Mouse (Mus musculus) myocyte (in vitro differentiated cells): ENCODE measurements around the gene Per1.

ENCODE experiments used
- CEBPB ChIP-seq: IDR thresholded peaks from 2 replicates; pipeline ENCODE4 v1.6.1; 2011; ENCODE audit warnings: mild to moderate bottlenecking, moderate library complexity; ENCODE audit not compliant: poor library complexity, insufficient read depth, severe bottlenecking
- MAX ChIP-seq: IDR thresholded peaks from one replicate; pipeline ENCODE4 v1.6.1; 2011; ENCODE audit warnings: low read depth, mild to moderate bottlenecking, control low read depth
- POLR2A ChIP-seq: IDR thresholded peaks from one replicate; pipeline ENCODE4 v1.6.1; 2011; ENCODE audit warnings: low read depth, mild to moderate bottlenecking, control low read depth, moderate library complexity; ENCODE audit not compliant: insufficient read length

DNA sequence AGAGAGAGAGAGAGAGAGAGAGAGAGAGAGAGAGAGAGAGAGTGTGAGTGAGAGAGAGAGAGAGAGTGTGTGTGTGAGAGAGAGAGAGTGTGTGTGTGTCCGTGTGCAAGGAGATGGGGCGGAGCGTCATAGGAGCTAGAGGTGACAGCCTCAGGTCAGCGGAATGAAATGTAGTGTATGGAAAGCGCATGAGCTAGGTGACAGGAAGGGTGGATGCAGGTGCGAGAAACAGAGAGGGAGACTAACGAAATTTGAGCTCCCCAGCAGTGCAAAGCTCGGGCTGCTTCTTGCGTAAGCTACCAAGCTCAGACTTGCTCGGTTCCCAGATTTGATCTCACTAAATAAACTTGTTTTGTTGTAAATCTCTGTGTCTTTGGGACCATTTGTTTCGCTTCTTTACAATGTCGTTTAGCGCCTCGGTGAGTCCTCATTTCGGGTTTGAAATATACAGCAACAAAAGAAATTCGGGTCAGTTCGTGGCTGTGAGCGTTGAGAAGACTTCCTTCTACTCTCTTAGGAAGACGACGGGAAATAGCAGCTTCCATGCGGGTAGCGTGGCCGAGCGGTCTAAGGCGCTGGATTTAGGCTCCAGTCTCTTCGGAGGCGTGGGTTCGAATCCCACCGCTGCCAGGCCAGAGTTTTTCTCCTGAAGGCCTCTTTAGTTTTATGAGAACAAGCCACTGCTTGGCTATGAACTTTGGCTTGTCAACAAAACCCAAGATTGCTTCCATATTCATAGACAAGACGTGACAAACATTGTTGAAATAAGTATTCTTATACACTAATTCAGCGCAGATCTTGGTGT, 28.9 kb downstream of the Per1 start:
- TF ChIP-seq POLR2A (no peak), CEBPB (no peak), MAX (no peak)
